Mouse (Mus musculus): ENCODE results near the gene Tceal6.
"Not testable (repeated sequence)": the region's sequence is repeated elsewhere in the genome, so short reads cannot be mapped to it uniquely, and the experiment has no call there.

The Tceal6 gene

DNA sequence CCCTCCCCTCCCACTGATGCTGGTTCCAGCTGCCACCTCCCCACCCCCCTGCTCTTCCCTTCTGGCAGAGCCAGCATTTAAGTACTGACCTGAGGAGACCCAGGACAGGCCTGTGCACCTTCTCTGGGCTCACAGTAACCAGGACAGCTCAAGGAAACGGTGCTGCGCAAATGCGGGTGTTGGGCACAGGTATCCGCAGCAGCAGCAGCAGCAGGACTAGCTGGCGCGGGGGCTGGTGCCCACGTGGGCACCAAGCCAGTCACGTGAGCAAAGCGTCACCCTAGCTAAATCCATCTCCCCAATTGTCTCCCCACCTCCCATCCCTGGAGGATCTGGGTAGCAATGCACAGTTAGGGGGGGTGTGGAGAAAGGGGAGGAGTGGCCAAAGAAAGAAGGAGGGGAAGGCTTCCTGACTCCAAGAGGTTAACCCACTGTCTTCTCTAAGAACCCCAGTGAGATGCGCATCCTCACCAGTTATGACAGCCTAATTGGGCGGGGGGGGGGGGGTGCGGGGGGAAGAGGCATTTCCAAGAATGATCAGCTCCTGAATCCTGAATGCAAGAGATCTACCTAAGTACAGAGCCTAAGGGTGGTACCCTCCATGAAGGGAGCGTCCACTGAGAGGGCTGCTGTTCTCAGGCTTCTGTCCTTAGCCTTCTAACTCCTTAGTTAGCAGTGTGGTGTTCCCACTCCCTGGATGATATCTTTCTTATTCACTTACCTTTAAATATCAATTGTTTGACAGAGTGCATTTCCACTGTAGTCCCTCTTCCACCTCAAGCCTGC, at the start of gene Tceal6:
TSS of gene Tceal6 (minus strand) at position 252 of the 786 bp plus-strand sequence.
- peak; percentile 56 for DNase-seq

GRCm38 (mm10) chrX:135209773-135210435, 583 bp downstream of the Tceal6 start:
- DNase-seq: peak; percentile 15

GRCm38 (mm10) chrX:135189924-135190323, 20.6 kb downstream of the Tceal6 start:
- not testable (repeated sequence) for DNase-seq

DNA sequence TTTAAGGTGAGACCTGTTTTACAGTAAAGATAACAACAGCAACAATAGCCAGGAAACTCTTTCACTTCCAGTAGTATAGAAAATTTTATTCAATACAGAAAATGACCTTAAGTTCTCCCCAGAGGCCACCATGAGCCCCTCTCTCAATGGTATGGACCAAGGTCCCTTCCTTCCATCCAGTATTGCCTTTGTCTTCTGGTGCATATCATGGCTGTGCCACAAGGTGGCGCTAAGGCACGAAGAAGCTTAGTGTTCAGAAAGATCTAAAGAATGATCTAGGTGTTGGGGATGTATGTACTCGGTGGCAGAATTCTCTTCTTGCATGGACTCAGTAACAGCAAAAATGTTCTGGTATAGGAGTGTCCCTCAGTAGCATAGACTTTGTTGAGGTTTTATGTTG, 21.8 kb downstream of the Tceal6 start:
- DNase-seq: not testable (repeated sequence)

DNA sequence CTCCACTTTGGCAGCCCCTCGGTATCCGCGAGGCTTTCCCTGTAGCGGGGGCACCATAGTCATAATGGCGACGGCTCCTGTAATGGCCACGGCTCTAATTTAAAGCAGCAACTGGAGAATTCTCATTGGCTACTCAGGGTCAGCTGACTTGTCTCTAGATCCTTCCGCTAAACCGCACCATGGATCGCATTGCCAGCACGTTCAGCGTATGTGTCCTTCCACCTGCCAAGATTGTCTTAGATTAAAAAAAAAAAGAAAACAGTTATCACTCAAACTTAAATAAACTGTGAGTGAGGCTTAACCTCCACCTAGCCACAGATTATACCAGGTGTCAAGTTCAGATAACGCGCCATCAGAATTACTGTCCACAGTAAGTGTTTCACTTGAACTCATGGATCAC, 33.0 kb downstream of the Tceal6 start, which contains the start of gene Gm15023:
TSS of gene Gm15023 (minus strand) at position 101 of the 400 bp plus-strand sequence.
- not testable (repeated sequence) for DNase-seq
